Mouse (Mus musculus) midbrain, embryonic 10.5 days (tissue): Measurements from ENCODE around the gene Zcchc24. TPM values are rescaled to one million over a fixed set of nuclear protein-coding genes. Genes with fewer than 3 reads are reported as not detected.

ENCODE experiments used
- DNase-seq: peaks from one replicate; pipeline ENCODE4 v3.0.0-alpha.2; 2017; ENCODE audit warnings: low spot score
- H3K27ac ChIP-seq: fragments of 300-500 bp; sonication (generic); replicated peaks from 2 replicates; pipeline ENCODE4 v1.5.1; 2016; ENCODE audit warnings: mild to moderate bottlenecking
- H3K27me3 ChIP-seq: fragments of 300-500 bp; sonication (generic); 2 replicates; pipeline ENCODE4 v1.6.1; 2016; ENCODE audit warnings: low read depth, mild to moderate bottlenecking; ENCODE audit not compliant: poor library complexity, severe bottlenecking
- H3K36me3 ChIP-seq: fragments of 300-500 bp; sonication (generic); 2 replicates; pipeline ENCODE4 v1.6.1; 2016; ENCODE audit warnings: mild to moderate bottlenecking, moderate library complexity
- H3K4me1 ChIP-seq: fragments of 300-500 bp; sonication (generic); 2 replicates; pipeline ENCODE4 v1.6.1; 2016
- H3K4me3 ChIP-seq: fragments of 300-500 bp; sonication (generic); 2 replicates; pipeline ENCODE4 v1.5.1; 2016; ENCODE audit warnings: mild to moderate bottlenecking, moderate library complexity
- H3K9me3 ChIP-seq: fragments of 300-500 bp; sonication (generic); replicated peaks from 2 replicates; pipeline ENCODE4 v1.6.1; 2016; ENCODE audit warnings: mild to moderate bottlenecking
- WGBS: fragments of 180-500 bp; shearing (Covaris S2); methylation state at CpG from one replicate; pipeline ENCODE4 v1.1.7; 2016; 5-methylcytosine and 5-hydroxymethylcytosine counted together
- polyA plus RNA-seq: library from polyadenylated mRNA; unstranded; fragments of >200 nt; fragmentation: Nextera tagmentation; extraction: Ambion mirVana; gene quantifications from 2 replicates; pipeline ENCODE4 v1.2.1, GENCODE M21; 2016

Zcchc24 gene
- polyA plus RNA-seq, 1 experiment from 2014 or later, result 6.4 TPM

DNA sequence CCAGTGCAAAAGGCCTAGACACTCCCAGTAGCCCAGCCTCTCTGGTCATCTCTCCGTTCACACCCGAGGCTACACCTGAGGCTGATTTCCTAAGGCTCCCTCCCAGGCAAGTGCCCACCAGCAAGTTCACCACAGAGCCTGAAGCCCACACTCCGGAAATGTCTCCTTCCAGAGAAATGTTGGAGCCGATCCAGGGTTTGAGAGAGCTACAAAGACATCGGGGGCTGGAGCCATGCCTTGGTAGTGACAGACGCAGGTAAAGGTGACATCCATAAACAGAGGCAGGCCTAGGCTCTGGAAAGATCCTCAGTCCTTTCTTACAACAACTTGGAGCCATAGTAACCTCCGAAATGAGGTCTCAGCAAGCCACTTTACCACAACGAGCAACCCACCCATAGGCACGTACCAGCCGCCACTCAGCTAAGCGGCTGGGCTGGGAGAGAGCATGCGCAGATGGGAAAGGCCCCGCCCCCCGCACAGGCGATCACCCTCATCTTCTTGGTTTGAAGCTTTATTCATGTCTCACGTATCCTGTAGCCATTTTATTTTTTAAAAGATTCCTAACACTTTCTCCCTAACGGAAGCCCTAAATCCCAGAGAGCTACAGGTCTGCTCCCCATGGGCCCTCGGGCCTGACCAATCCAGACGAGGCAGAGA lies 103.4 kb downstream of the Zcchc24 start:
- WGBS, result 74% methylated on average over 19 of the region's 19 CpGs
- peaks cover 76% of the 10 kb centered on the region for H3K36me3 ChIP-seq
- no peaks in the 10 kb centered on the region for H3K27me3 ChIP-seq
- H3K9me3 ChIP-seq, result no peaks in the 10 kb centered on the region
- peaks cover 9% of the 10 kb centered on the region; the same call in 1 of the 2 replicates for H3K4me1 ChIP-seq
- peak; percentile 35 for DNase-seq
- H3K4me3 ChIP-seq, result no peak overlapping the region
- no peak overlapping the region for H3K27ac ChIP-seq

GRCm38 (mm10) chr14:25664310-25664695 lies 104.5 kb downstream of the Zcchc24 start:
- 78% methylated on average over 7 of the region's 7 CpGs for WGBS
- Histone ChIP-seq H3K4me3 (no peak overlapping the region), H3K4me1 (peaks cover 9% of the 10 kb centered on the region; the same call in 1 of the 2 replicates), H3K9me3 (no peaks in the 10 kb centered on the region), H3K36me3 (peaks cover 88% of the 10 kb centered on the region), H3K27me3 (no peaks in the 10 kb centered on the region), H3K27ac (peak overlapping the region; percentile 28; the same call in 1 of the 2 replicates)
- DNase-seq, result no peak

DNA sequence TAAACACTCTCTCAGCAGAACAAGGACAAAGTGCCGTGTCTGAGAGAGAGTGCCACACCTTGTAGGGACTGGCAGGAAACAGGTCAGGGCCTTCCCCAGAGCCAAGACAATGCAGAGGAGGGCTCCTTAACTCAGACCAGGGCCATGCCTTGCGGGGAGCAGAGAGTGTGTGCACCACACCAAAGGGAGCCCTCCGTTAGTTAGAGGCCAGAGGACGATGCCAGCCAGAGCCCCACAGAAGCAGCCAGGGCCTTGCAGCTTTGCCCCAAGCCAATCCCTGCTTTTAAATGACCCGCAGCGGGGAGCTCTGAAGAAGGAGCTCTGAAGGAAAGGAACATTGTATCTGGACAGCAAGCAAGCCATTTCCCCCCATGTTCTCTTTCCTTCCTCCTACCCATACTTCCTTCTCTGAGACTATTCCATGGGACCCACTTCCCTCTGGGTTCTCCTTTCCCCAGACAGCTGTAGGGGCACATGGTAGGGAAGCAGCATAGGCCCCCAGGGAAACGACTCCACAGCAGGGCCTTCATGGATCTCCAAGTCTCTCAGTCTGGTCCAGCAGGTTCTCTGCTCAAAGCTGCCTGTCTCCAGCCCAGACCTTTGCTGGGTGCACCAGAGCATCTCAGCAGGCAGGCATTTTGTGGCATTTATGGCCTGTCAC lies 105.1 kb downstream of the Zcchc24 start:
- H3K27ac ChIP-seq, result peak overlapping the region; percentile 28; the same call in 1 of the 2 replicates
- H3K4me1 ChIP-seq, result peaks cover 9% of the 10 kb centered on the region; the same call in 1 of the 2 replicates
- H3K36me3 ChIP-seq, result peaks cover 88% of the 10 kb centered on the region
- 83% methylated on average over 7 of the region's 7 CpGs for WGBS
- H3K4me3 ChIP-seq, result no peak overlapping the region
- no peaks in the 10 kb centered on the region for H3K27me3 ChIP-seq
- H3K9me3 ChIP-seq, result no peaks in the 10 kb centered on the region
- DNase-seq, result no peak

Other genes starting within 250 kb of the Zcchc24 start
- gene Ppif, start 74.9 kb downstream of the Zcchc24 start, polyA plus RNA-seq, result 54.7 and 56.1 TPM in 2 replicates
- 3.3 and 3.9 TPM in 2 replicates for gene Anxa11, start 73.1 kb upstream of the Zcchc24 start, polyA plus RNA-seq
- not detected in 2 replicates for gene Plac9a, start 134.1 kb upstream of the Zcchc24 start, polyA plus RNA-seq
- 1.6 and 3.7 TPM in 2 replicates for gene Tmem254a, start 158.6 kb upstream of the Zcchc24 start, polyA plus RNA-seq
- not detected in 2 replicates for gene Cphx1, start 169.3 kb upstream of the Zcchc24 start, polyA plus RNA-seq
- 4.9 and 6.7 TPM in 2 replicates for gene Duxbl1, start 209.5 kb upstream of the Zcchc24 start, polyA plus RNA-seq